Mouse (Mus musculus) ES-Bruce4 (cell line): ENCODE data around the gene Pdk4. TPM values are rescaled to one million over a fixed set of nuclear protein-coding genes. Genes with fewer than 3 reads are reported as not detected.

Experiments used
- H3K27ac ChIP-seq: 2 replicates; pipeline ENCODE4 v1.5.1; 2012; ENCODE audit warnings: low read length, inconsistent platforms; ENCODE audit not compliant: insufficient read depth
- H3K27me3 ChIP-seq: 2 replicates; pipeline ENCODE4 v1.6.1; 2012; ENCODE audit warnings: mild to moderate bottlenecking, low read length, inconsistent platforms; ENCODE audit not compliant: control insufficient read depth, poor library complexity, insufficient read depth, severe bottlenecking
- H3K36me3 ChIP-seq: 2 replicates; pipeline ENCODE4 v1.6.1; 2012; ENCODE audit warnings: inconsistent platforms, mild to moderate bottlenecking, low read length, moderate library complexity; ENCODE audit not compliant: control insufficient read depth, poor library complexity, insufficient read depth, severe bottlenecking
- H3K4me1 ChIP-seq: one replicate; pipeline ENCODE4 v1.8.1; 2011; ENCODE audit warnings: low read length; ENCODE audit not compliant: control insufficient read depth, insufficient read depth
- H3K4me3 ChIP-seq: 2 replicates; pipeline ENCODE4 v1.5.1; 2011; ENCODE audit warnings: low read depth, mild to moderate bottlenecking, low read length
- H3K9ac ChIP-seq: 2 replicates; pipeline ENCODE4 v1.6.1; 2012; ENCODE audit warnings: low read depth, mild to moderate bottlenecking, inconsistent platforms; ENCODE audit not compliant: poor library complexity, severe bottlenecking
- H3K9me3 ChIP-seq: replicated peaks from 2 replicates; pipeline ENCODE4 v1.6.1; 2012; ENCODE audit warnings: mild to moderate bottlenecking, low read length, inconsistent platforms; ENCODE audit not compliant: control insufficient read depth, poor library complexity, insufficient read depth, severe bottlenecking
- CTCF ChIP-seq: IDR thresholded peaks from one replicate; pipeline ENCODE4 v1.8.1; 2011; ENCODE audit warnings: low read depth, low read length
- EP300 ChIP-seq: IDR thresholded peaks from 2 replicates; pipeline ENCODE4 v1.6.1; 2011; ENCODE audit warnings: low read depth, low read length; ENCODE audit not compliant: insufficient read depth
- POLR2A ChIP-seq: IDR thresholded peaks from one replicate; pipeline ENCODE4 v1.8.1; 2011; ENCODE audit warnings: low read length; ENCODE audit not compliant: insufficient read depth
- polyA plus RNA-seq: library from polyadenylated mRNA; stranded (reverse); fragments of >200 nt; gene quantifications from 2 replicates; pipeline ENCODE4 v1.2.4, GENCODE M21; 2011; ENCODE audit warnings: low read depth; ENCODE audit not compliant: missing spikeins, insufficient read depth, insufficient read length

The Pdk4 gene
- polyA plus RNA-seq, 1 experiment = 13.1 TPM

DNA sequence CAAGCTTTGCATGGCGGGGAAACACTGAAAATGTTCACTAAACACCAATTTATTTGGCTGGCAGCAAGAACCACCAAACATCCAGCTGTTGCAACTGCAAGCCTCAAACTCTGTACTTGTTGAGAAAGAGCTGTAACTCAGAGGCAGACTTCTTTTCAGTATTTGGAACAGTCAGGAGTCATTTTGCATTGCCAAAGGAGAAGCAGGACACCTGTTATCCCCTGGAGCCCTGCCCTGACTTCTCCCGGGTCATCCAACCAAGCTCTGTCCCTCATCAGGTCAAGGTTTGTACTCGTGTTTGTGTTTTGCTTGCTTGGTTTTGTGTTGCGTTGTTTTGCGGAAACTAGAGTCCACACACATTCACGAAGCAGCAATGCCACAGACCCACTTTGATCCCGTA, 11.1 kb downstream of the Pdk4 start:
- no peak for TF ChIP-seq CTCF
- TF ChIP-seq EP300 = peak; percentile 87; the same call in 1 of the 2 replicates
- no peak for TF ChIP-seq POLR2A
- Histone ChIP-seq H3K4me1 (peaks cover 10% of the 10 kb centered on the region), H3K9ac (no peak overlapping the region), H3K4me3 (no peak overlapping the region), H3K27me3 (no peaks in the 10 kb centered on the region), H3K36me3 (peaks cover 34% of the 10 kb centered on the region), H3K27ac (peak overlapping the region; percentile 41), H3K9me3 (peaks cover 13% of the 10 kb centered on the region)

DNA sequence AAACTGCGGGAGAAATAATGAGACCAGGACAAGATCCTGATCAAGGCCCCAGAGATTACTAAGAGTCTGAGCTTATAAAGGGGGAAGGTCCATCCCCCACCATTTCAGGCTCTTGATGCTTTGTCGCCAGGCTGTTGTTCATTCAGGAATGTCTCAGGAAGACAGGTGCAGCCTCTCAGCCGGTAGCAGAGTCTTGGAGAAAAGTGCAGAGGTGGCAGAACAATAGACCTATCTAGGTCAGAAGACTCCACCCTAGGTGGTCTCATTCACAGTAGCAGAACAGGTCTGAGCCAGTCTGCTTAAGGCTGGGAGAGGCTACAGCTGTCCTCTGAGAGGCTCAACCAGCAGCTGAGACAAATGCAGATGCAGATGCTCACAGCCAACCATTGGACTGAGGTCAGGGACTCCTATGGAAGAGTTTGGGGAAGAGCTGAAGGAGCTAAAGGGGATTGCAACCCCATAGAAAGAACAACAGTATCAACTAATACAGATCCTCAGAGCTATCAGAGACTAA, 13.8 kb downstream of the Pdk4 start:
- Histone ChIP-seq H3K4me1 (peaks cover 10% of the 10 kb centered on the region), H3K9ac (peak overlapping the region; percentile 39; the same call in 1 of the 2 replicates), H3K36me3 (peaks cover 24% of the 10 kb centered on the region), H3K9me3 (peaks cover 17% of the 10 kb centered on the region), H3K4me3 (no peak overlapping the region), H3K27ac (peak overlapping the region; percentile 98), H3K27me3 (no peaks in the 10 kb centered on the region)
- TF ChIP-seq EP300 = peak; percentile 97
- TF ChIP-seq POLR2A = no peak

DNA sequence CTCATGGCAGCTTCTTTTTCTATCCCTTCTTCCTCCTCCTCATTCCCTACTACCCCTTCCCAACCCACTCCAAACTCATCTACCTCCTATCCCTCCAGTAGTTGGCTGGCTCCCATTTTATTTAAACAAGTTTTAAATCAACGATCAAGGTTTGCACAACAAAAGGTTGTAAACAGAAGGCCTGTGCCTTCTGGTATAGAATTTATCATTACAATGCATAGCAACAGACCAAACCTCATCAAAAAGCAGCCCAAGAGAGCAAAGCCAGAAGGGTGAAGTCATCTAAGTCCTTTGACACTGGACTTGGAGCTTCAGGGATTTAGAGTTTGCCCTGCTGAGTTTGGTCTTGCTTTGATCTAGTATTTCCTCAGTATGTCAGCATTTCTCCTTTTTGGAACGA, 15.0 kb downstream of the Pdk4 start:
- Histone ChIP-seq H3K9me3 (peaks cover 19% of the 10 kb centered on the region), H3K27me3 (no peaks in the 10 kb centered on the region), H3K36me3 (peaks cover 14% of the 10 kb centered on the region), H3K27ac (peak overlapping the region; percentile 98), H3K4me3 (no peak overlapping the region), H3K4me1 (peaks cover 10% of the 10 kb centered on the region), H3K9ac (no peak overlapping the region)
- TF ChIP-seq CTCF (no peak), EP300 (no peak), POLR2A (no peak)

GRCm38 (mm10) chr6:5474021-5474420, 22.1 kb downstream of the Pdk4 start:
- H3K4me3 ChIP-seq = no peak overlapping the region
- H3K9me3 ChIP-seq = peaks cover 29% of the 10 kb centered on the region
- TF ChIP-seq EP300 (no peak), POLR2A (no peak), CTCF (no peak)
- no peaks in the 10 kb centered on the region for H3K4me1 ChIP-seq
- H3K36me3 ChIP-seq = no peaks in the 10 kb centered on the region; the same call in 1 of the 2 replicates
- H3K27ac ChIP-seq = no peak overlapping the region
- no peak overlapping the region for H3K9ac ChIP-seq
- no peaks in the 10 kb centered on the region for H3K27me3 ChIP-seq

- no peaks in the 10 kb centered on the region for H3K4me1 ChIP-seq
Observed at GRCm38 (mm10) chr6:5472692-5473091, 23.4 kb downstream of the Pdk4 start.

DNA sequence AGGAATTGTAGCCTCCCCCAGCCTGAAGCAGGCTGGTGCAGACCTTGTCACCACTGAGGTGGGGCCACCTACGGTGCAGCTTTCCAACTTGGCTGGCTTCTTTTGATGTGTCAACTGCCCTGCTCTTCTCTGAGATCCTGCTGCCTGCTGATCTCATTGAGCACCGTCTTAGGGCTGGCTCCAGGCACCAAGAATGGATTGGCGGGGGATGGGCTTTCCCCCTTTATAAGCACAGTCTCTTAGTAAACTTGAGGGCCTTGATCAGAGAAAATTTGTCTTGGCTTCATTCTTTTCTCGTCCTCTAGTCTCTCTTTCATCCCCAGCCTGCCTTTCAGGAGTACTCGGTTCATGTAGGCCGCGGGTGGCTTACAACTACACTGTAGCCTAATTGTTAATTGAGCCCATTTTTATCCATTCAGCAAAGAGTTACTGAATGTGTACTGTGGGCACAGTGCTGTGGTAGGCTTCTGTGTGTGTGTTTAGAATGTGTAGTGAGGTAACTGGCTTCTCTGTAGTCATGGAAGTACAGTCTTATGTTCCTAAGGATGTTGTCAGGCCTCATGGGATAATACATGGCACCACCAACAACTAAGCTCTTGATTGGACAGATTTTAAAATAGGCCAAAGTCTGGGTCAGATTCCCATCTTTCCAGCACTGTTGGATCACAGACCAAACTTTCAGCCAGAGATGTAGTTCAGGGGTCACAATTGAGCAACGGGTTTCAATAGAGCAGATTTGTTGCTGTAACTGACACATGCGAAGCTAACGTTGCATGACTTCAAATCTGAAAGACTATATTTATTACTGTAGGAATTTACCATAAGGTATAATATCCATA, 25.4 kb downstream of the Pdk4 start:
- Histone ChIP-seq H3K9me3 (peaks cover 28% of the 10 kb centered on the region), H3K36me3 (no peaks in the 10 kb centered on the region; the same call in 1 of the 2 replicates), H3K27me3 (no peaks in the 10 kb centered on the region), H3K27ac (peak overlapping the region; percentile 48), H3K4me1 (no peaks in the 10 kb centered on the region), H3K9ac (no peak overlapping the region), H3K4me3 (no peak overlapping the region)
- no peak for TF ChIP-seq POLR2A
- TF ChIP-seq EP300 = no peak
- TF ChIP-seq CTCF = no peak

More at GRCm38 (mm10) chr6:5472692-5473091, 23.4 kb downstream of the Pdk4 start:
- no peaks in the 10 kb centered on the region; the same call in 1 of the 2 replicates for H3K36me3 ChIP-seq
- H3K9ac ChIP-seq = no peak overlapping the region
- TF ChIP-seq EP300 = no peak
- TF ChIP-seq POLR2A = no peak
- no peak for TF ChIP-seq CTCF
- H3K9me3 ChIP-seq = peaks cover 31% of the 10 kb centered on the region
- no peak overlapping the region for H3K4me3 ChIP-seq
- no peaks in the 10 kb centered on the region for H3K27me3 ChIP-seq
- no peak overlapping the region for H3K27ac ChIP-seq
